Mouse (Mus musculus) intestine, postnatal 0 days (tissue): ENCODE measurements around the gene Mosmo. TPM values are rescaled to one million over a fixed set of nuclear protein-coding genes. Genes with fewer than 3 reads are reported as not detected.

Experiments used
- ATAC-seq: fragments of 200-750 bp; cut with Nextera tagmentation; 2 replicates; pipeline ENCODE4 v1.8.0; 2017; ENCODE audit warnings: mild to moderate bottlenecking, moderate TSS enrichment, moderate library complexity
- H3K27ac ChIP-seq: fragments of 300-500 bp; sonication (generic); 2 replicates; pipeline ENCODE4 v1.5.1; 2014; ENCODE audit warnings: mild to moderate bottlenecking, low read depth, low read length, moderate library complexity
- H3K27me3 ChIP-seq: fragments of 300-500 bp; sonication (generic); replicated peaks from 2 replicates; pipeline ENCODE4 v1.6.1; 2014; ENCODE audit warnings: low read length, mixed read lengths; ENCODE audit not compliant: control insufficient read depth, insufficient read depth
- H3K36me3 ChIP-seq: fragments of 300-500 bp; sonication (generic); 2 replicates; pipeline ENCODE4 v1.6.1; 2014; ENCODE audit warnings: mild to moderate bottlenecking, moderate library complexity; ENCODE audit not compliant: control insufficient read depth, insufficient read depth
- H3K4me1 ChIP-seq: fragments of 300-500 bp; sonication (generic); replicated peaks from 2 replicates; pipeline ENCODE4 v1.6.1; 2014; ENCODE audit warnings: antibody characterized with exemption, low read length, mixed read lengths; ENCODE audit not compliant: control insufficient read depth, insufficient read depth
- H3K4me2 ChIP-seq: fragments of 300-500 bp; sonication (generic); replicated peaks from 2 replicates; pipeline ENCODE4 v1.6.1; 2014; ENCODE audit warnings: low read depth, mild to moderate bottlenecking, moderate library complexity
- H3K4me3 ChIP-seq: fragments of 300-500 bp; sonication (generic); 2 replicates; pipeline ENCODE4 v1.5.1; 2014; ENCODE audit warnings: low read depth, low read length
- H3K9ac ChIP-seq: fragments of 300-500 bp; sonication (generic); 2 replicates; pipeline ENCODE4 v1.6.1; 2014; ENCODE audit warnings: mild to moderate bottlenecking, low read depth, low read length
- H3K9me3 ChIP-seq: fragments of 300-500 bp; sonication (generic); 2 replicates; pipeline ENCODE4 v1.6.1; 2016; ENCODE audit warnings: mixed run types; ENCODE audit not compliant: control insufficient read depth
- CTCF ChIP-seq: sonication (generic); IDR thresholded peaks from 2 replicates; pipeline ENCODE4 v1.5.1; 2016; ENCODE audit warnings: low read depth, mild to moderate bottlenecking, control low read depth, antibody characterized with exemption, moderate library complexity
- WGBS: fragments of 180-500 bp; shearing (Covaris S2); extraction: QIAGEN DNeasy Blood & Tissue Kit; methylation state at CpG from one replicate; pipeline ENCODE4 v1.1.7; 2014; 5-methylcytosine and 5-hydroxymethylcytosine counted together
- polyA plus RNA-seq: library from polyadenylated mRNA; unstranded; fragments of >200 nt; fragmentation: Nextera tagmentation; extraction: Ambion mirVana; gene quantifications from 2 replicates; pipeline ENCODE4 v1.2.1, GENCODE M21; 2015

The Mosmo gene
- polyA plus RNA-seq, 1 experiment from 2014 or later: 7.4 TPM

DNA sequence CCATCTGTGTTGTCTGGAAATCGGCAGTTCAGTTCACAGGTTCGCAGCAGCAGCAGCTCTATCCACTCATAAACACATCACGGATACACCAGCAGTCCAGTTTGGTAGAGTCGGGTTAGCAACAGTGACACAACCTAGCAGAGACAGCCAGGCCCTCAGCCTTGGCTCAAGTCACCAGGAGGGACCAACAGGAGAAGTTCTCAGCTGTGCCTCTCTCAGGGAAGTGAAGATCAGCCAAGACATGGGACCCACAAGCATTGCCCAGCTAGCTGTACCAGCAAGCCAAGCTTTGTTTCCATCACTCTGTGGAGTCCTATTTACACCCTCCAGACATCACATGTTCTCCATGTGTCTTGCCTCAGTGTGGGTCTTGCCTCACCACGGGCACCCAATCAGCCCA lies 69.4 kb downstream of the Mosmo start:
- WGBS: 93% methylated on average over 5 of the region's 5 CpGs
- ATAC-seq: no peak
- no peaks in the 10 kb centered on the region for H3K9me3 ChIP-seq
- H3K9ac ChIP-seq: no peak overlapping the region
- no peak overlapping the region for H3K27ac ChIP-seq
- no peaks in the 10 kb centered on the region for H3K27me3 ChIP-seq
- H3K4me2 ChIP-seq: no peak overlapping the region
- no peak for TF ChIP-seq CTCF
- no peaks in the 10 kb centered on the region for H3K4me1 ChIP-seq
- no peak overlapping the region for H3K4me3 ChIP-seq
- no peaks in the 10 kb centered on the region for H3K36me3 ChIP-seq

- no peak for ATAC-seq
- no peaks in the 10 kb centered on the region for H3K36me3 ChIP-seq
- H3K4me2 ChIP-seq: no peak overlapping the region
- no peak for TF ChIP-seq CTCF
- no peak overlapping the region for H3K9ac ChIP-seq
- no peaks in the 10 kb centered on the region for H3K4me1 ChIP-seq
- H3K27me3 ChIP-seq: no peaks in the 10 kb centered on the region
- H3K4me3 ChIP-seq: no peak overlapping the region
- H3K9me3 ChIP-seq: no peaks in the 10 kb centered on the region
- no peak overlapping the region for H3K27ac ChIP-seq
Observed at GRCm38 (mm10) chr7:120748478-120748877, 71.1 kb downstream of the Mosmo start.

GRCm38 (mm10) chr7:120751330-120751729 lies 73.9 kb downstream of the Mosmo start:
- H3K27ac ChIP-seq: no peak overlapping the region
- H3K4me3 ChIP-seq: no peak overlapping the region
- no peak overlapping the region for H3K9ac ChIP-seq
- no peak for ATAC-seq
- TF ChIP-seq CTCF: no peak
- no peaks in the 10 kb centered on the region for H3K4me1 ChIP-seq
- H3K27me3 ChIP-seq: no peaks in the 10 kb centered on the region
- no peaks in the 10 kb centered on the region for H3K9me3 ChIP-seq
- no peak overlapping the region for H3K4me2 ChIP-seq
- no peaks in the 10 kb centered on the region for H3K36me3 ChIP-seq

GRCm38 (mm10) chr7:120751906-120752305 lies 74.5 kb downstream of the Mosmo start:
- no peak overlapping the region for H3K27ac ChIP-seq
- WGBS: 81% methylated on average over 7 of the region's 7 CpGs
- H3K4me1 ChIP-seq: no peaks in the 10 kb centered on the region
- no peak for ATAC-seq
- H3K9ac ChIP-seq: no peak overlapping the region
- H3K4me3 ChIP-seq: no peak overlapping the region
- H3K9me3 ChIP-seq: no peaks in the 10 kb centered on the region
- no peak overlapping the region for H3K4me2 ChIP-seq
- H3K27me3 ChIP-seq: no peaks in the 10 kb centered on the region
- H3K36me3 ChIP-seq: no peaks in the 10 kb centered on the region
- no peak for TF ChIP-seq CTCF

GRCm38 (mm10) chr7:120754671-120755070 lies 77.3 kb downstream of the Mosmo start:
- Histone ChIP-seq H3K9me3 (no peaks in the 10 kb centered on the region), H3K36me3 (no peaks in the 10 kb centered on the region), H3K9ac (no peak overlapping the region), H3K4me2 (no peak overlapping the region), H3K4me1 (no peaks in the 10 kb centered on the region), H3K4me3 (no peak overlapping the region), H3K27ac (no peak overlapping the region), H3K27me3 (no peaks in the 10 kb centered on the region)
- 3% methylated on average over 5 of the region's 5 CpGs for WGBS
- peak; percentile 51; the same call in 1 of the 2 replicates for ATAC-seq
- TF ChIP-seq CTCF: peak; percentile 94

DNA sequence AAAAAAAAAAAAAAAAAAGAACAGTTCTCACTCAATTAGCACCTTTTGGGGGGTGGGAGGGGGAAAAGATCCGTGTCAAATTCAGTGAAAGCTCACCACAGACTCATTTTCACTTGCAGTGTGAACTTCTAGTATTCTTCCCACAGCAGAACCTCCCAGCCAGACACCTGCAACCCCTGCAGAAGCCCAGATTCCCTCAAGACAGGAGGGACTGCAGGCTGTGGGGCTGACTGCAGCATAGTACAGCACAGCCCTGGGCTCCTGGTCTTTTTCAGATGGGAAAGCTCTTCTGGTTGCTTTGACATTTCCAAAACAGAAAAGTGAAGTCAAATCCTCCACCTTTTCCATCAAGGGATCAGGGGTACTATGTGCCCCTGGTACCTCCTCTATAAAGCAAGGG lies 90.0 kb downstream of the Mosmo start:
- Histone ChIP-seq H3K4me3 (no peak overlapping the region), H3K4me2 (no peak overlapping the region), H3K27me3 (no peaks in the 10 kb centered on the region), H3K4me1 (no peaks in the 10 kb centered on the region), H3K27ac (no peak overlapping the region), H3K9me3 (no peaks in the 10 kb centered on the region), H3K36me3 (no peaks in the 10 kb centered on the region), H3K9ac (no peak overlapping the region)
- TF ChIP-seq CTCF: no peak
- WGBS: 0% methylated on average over 1 of the region's 1 CpGs
- no peak for ATAC-seq

GRCm38 (mm10) chr7:120771389-120771788 lies 94.0 kb downstream of the Mosmo start:
- Histone ChIP-seq H3K9ac (no peak overlapping the region), H3K9me3 (no peaks in the 10 kb centered on the region), H3K27ac (no peak overlapping the region), H3K4me3 (no peak overlapping the region), H3K4me2 (no peak overlapping the region), H3K27me3 (no peaks in the 10 kb centered on the region), H3K36me3 (no peaks in the 10 kb centered on the region), H3K4me1 (no peaks in the 10 kb centered on the region)
- TF ChIP-seq CTCF: no peak
- ATAC-seq: no peak
- 56% methylated on average over 1 of the region's 1 CpGs for WGBS
